Mouse (Mus musculus) embryonic facial prominence, embryonic 10.5 days (tissue): Measurements from ENCODE around the gene Myo1h. TPM values are rescaled to one million over a fixed set of nuclear protein-coding genes. Genes with fewer than 3 reads are reported as not detected.

Experiments used
- DNase-seq: peaks from one replicate; pipeline ENCODE4 v3.0.0-alpha.2; 2017; ENCODE audit warnings: low spot score
- H3K27ac ChIP-seq: fragments of 300-500 bp; sonication (generic); replicated peaks from 2 replicates; pipeline ENCODE4 v1.5.1; 2016; ENCODE audit warnings: mild to moderate bottlenecking
- H3K27me3 ChIP-seq: fragments of 300-500 bp; sonication (generic); replicated peaks from 2 replicates; pipeline ENCODE4 v1.6.1; 2016; ENCODE audit warnings: low read depth, mild to moderate bottlenecking; ENCODE audit not compliant: poor library complexity, severe bottlenecking
- H3K36me3 ChIP-seq: fragments of 300-500 bp; sonication (generic); replicated peaks from 2 replicates; pipeline ENCODE4 v1.6.1; 2016; ENCODE audit warnings: mild to moderate bottlenecking, moderate library complexity
- H3K4me1 ChIP-seq: fragments of 300-500 bp; sonication (generic); 2 replicates; pipeline ENCODE4 v1.6.1; 2016
- H3K4me3 ChIP-seq: fragments of 300-500 bp; sonication (generic); 2 replicates; pipeline ENCODE4 v1.5.1; 2016; ENCODE audit warnings: mild to moderate bottlenecking, moderate library complexity
- H3K9me3 ChIP-seq: fragments of 300-500 bp; sonication (generic); 2 replicates; pipeline ENCODE4 v1.6.1; 2016; ENCODE audit warnings: mild to moderate bottlenecking
- WGBS: fragments of 180-500 bp; shearing (Covaris S2); methylation state at CpG from one replicate; pipeline ENCODE4 v1.1.7; 2016; 5-methylcytosine and 5-hydroxymethylcytosine counted together
- polyA plus RNA-seq: library from polyadenylated mRNA; unstranded; fragments of >200 nt; fragmentation: Nextera tagmentation; extraction: Ambion mirVana; gene quantifications from 2 replicates; pipeline ENCODE4 v1.2.1, GENCODE M21; 2016

Gene Myo1h
- polyA plus RNA-seq, 1 experiment from 2014 or later, result 1.2 TPM

DNA sequence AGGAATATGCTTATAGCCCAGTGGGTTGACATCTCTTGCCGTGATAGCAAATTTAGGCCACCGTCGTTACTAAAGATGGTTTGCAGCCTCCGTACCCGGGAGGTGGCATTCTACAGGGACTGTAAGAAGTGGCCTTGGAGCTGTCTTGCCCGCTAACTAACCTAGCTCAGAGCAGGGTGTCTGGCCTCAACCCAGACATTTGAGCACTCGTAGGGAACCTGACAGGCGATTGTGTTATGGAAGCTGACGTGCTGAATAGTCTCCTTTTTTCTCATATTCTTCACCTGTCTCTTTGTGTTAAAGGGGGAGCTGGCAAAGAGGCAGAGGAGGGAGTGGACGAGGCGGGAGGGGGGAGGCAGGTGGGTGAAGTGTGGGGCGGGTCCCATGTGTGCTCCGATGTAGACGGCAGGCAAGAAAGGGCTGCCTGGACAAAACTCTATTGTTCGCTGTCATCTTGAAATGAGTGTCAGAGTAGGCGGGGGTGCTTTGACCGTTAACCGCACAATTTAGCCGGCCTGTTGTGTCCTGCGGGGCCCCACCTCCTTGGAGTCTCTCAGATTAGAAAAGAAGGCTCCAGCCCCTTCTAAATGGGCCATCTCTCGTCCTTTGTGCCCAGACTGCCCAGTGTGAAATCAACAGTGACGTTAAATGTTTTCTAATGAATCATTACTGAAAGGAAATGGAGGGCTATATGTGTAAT is 10.3 kb downstream of the Myo1h start:
- peaks cover 30% of the 10 kb centered on the region for H3K4me1 ChIP-seq
- H3K4me3 ChIP-seq, result no peak overlapping the region
- DNase-seq, result peak; percentile 40
- peaks cover 68% of the 10 kb centered on the region for H3K27me3 ChIP-seq
- no peak overlapping the region for H3K27ac ChIP-seq
- no peaks in the 10 kb centered on the region for H3K36me3 ChIP-seq
- no peaks in the 10 kb centered on the region for H3K9me3 ChIP-seq
- 58% methylated on average over 22 of the region's 22 CpGs for WGBS

DNA sequence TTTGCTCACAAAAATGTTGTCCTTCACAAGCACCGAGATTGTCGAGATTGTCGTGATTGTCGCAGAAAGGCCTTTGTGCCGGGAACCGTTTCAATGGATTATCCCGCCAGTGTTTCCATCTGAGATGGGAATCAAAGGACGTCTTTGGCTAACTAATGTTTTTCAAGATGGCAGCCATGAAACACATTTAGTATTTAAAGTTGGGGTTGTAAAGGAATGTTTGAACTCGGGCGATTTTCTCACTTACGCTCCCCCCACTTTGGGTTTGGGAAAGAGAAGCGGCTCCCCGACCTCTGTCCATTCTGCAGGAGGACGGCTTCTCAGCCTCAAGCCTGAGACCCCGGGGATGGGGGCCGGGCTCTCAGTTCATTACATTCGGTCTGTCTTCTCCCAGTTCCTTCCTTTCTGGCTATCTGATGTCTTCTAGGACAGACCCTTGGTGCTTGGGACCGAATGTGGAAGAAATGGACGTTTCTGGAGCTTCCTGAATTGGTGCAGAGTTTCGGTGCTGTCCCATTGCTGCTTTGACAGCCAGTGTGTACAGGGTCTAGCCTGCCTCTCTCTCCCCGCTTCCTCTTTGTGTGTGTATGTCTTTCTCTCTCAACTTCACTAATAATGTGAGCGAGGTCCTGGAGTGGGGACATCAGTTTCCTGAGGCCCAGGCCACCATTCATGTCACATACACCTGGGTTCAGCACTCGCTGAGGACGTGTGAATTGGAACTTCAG is 11.1 kb downstream of the Myo1h start:
- no peak overlapping the region for H3K4me3 ChIP-seq
- DNase-seq, result no peak
- 76% methylated on average over 24 of the region's 24 CpGs for WGBS
- peaks cover 30% of the 10 kb centered on the region for H3K4me1 ChIP-seq
- H3K27ac ChIP-seq, result 0 out of 2 replicates have a peak overlapping the region, but pooled peaks have one; percentile 42
- no peaks in the 10 kb centered on the region for H3K36me3 ChIP-seq
- H3K9me3 ChIP-seq, result no peaks in the 10 kb centered on the region
- peaks cover 65% of the 10 kb centered on the region for H3K27me3 ChIP-seq

DNA sequence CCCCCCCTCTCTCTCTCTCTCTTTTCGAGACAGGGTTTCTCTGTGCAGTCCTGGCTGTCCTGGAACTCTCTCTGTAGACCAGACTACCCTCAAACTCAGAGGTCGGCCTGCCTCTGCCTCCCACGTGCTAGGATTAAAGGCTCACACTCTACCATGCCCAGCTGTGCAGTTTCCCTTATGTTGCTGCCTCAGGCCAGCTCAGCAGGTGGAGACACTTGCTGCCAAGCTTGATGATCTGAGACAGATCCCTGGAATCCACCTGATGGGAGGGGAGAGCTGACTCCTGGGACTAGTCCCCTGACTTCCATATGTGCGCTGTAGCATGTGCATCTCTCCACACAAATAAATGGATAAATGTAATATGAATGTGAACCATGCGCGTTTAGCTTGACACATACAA is 14.2 kb downstream of the Myo1h start:
- Histone ChIP-seq H3K27ac (no peak overlapping the region), H3K4me1 (peaks cover 24% of the 10 kb centered on the region), H3K27me3 (peaks cover 50% of the 10 kb centered on the region), H3K4me3 (no peak overlapping the region), H3K36me3 (no peaks in the 10 kb centered on the region), H3K9me3 (no peaks in the 10 kb centered on the region)
- 79% methylated on average over 6 of the region's 6 CpGs for WGBS
- no peak for DNase-seq

DNA sequence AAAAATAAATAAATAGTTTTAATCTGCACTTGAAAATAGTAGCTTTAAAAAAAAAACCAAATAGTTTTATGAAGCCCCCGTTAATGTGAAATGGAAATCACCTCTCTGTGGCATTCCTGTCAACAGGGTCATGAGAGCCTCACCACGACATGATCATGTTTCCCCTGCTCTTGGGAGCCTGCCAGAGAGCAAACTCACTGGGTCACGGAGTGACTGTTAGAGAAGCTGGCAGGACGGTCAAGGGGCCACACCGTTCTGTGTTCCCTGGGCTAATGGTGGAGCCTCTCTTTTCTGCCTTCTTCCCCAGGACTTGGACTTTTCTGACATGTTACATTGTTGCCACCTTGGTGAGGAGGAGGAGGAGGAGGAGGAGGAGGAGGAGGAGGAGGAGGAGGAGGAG is 17.5 kb downstream of the Myo1h start:
- Histone ChIP-seq H3K36me3 (no peaks in the 10 kb centered on the region), H3K9me3 (no peaks in the 10 kb centered on the region), H3K27ac (no peak overlapping the region), H3K27me3 (peaks cover 35% of the 10 kb centered on the region), H3K4me1 (peaks cover 6% of the 10 kb centered on the region), H3K4me3 (no peak overlapping the region)
- WGBS, result 73% methylated on average over 5 of the region's 5 CpGs
- DNase-seq, result no peak

DNA sequence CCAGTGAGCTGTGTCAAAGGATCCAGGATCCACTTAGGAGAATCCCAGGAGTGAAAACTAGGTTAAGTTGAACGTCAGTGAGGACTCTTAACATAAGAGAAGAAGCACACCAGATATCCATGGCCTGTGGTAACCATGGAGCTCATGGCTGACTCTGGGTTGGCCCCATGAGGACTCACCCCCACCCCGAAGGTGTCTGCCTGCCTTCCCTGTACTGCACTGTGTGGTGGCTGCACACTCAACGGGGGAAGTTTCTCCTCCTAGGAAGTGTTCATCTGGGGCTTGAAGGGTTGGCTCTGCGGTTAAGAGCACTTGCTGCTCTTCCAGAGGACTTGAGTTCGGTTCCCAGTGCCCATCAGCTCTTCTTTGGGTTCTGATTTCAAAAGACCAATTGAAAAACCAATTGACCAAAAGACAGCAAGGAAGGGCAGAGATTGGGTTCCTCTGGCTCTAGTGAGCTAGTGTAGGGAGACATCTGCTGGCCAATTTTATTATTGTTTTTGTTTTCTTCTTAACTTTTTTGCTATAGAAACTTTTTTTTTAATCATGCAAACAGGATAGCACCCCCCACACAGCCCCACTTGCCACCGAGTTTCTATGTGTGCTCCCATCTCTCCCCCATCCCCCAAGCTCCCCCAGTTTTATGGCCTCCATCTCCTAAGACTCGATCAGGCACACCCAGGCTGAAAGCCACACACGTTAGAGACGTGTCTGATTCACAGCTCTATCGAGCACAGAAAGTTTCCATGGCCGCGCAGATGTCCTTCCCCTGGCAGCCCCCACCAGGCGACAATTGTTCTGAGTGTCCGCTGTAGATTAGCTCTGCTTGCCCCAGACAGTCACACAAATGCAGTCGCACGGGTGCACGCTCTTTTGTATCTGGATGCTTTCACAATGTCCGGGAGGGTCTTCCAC is 20.1 kb downstream of the Myo1h start:
- Histone ChIP-seq H3K27me3 (peaks cover 16% of the 10 kb centered on the region), H3K36me3 (no peaks in the 10 kb centered on the region), H3K9me3 (no peaks in the 10 kb centered on the region), H3K4me1 (peaks cover 6% of the 10 kb centered on the region), H3K4me3 (no peak overlapping the region), H3K27ac (no peak overlapping the region)
- WGBS, result 58% methylated on average over 18 of the region's 18 CpGs
- DNase-seq, result no peak

DNA sequence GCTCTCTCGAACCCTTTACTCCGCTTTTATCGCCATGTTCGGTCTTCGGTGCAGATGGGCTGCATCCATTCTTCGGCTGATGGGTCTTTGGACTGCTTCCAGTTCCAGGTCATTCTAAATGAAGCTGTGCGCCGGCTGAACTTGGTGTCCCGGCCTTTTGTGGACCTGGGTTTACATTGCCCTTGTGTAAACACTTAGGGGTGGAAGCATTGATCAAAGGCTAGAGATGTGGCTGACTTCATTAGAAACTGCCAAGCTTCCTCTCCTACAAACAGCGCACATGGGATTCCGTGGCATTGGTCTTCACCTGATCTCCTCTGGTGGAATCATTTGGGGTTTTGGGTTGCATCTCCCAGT is 20.7 kb downstream of the Myo1h start:
- no peak for DNase-seq
- H3K4me1 ChIP-seq, result peaks cover 6% of the 10 kb centered on the region
- no peak overlapping the region for H3K4me3 ChIP-seq
- no peak overlapping the region for H3K27ac ChIP-seq
- no peaks in the 10 kb centered on the region for H3K36me3 ChIP-seq
- 73% methylated on average over 11 of the region's 11 CpGs for WGBS
- H3K9me3 ChIP-seq, result no peaks in the 10 kb centered on the region
- H3K27me3 ChIP-seq, result peaks cover 16% of the 10 kb centered on the region

DNA sequence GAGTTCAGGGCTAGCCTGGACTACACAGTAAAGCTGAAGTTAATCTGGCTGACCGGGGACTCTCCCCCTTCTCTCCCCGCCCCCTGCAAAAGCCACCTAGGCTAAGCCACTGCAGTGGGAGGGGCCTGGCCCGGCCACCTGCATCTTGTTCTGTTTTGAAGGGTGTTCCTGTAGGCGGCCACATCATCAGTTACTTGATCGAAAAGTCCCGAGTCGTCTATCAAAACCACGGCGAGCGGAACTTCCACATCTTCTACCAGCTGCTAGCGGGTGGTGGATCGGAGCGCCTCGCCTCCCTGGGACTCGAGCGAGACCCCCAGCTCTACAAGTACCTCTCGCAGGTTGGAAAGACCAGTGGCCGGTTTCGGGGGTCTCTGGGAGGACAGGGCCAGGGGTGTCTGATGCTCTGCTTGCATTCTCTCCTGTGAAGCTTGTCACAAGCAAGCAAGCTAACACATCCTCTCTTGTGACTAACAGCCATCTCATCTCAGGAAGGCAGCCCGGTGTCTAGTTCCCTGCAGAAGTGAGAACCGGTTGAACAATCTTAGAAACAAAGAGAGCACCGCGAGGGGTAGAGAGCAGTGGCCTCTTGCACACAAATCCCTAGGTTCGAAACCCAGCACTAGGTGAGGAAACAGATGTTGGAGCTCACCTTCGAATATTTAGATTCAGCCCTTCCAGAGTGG is 34.3 kb downstream of the Myo1h start:
- no peaks in the 10 kb centered on the region for H3K36me3 ChIP-seq
- no peaks in the 10 kb centered on the region; the same call in 1 of the 2 replicates for H3K27me3 ChIP-seq
- WGBS, result 58% methylated on average over 25 of the region's 25 CpGs
- H3K4me1 ChIP-seq, result peaks cover 12% of the 10 kb centered on the region
- H3K9me3 ChIP-seq, result no peaks in the 10 kb centered on the region
- H3K4me3 ChIP-seq, result no peak overlapping the region
- DNase-seq, result no peak
- no peak overlapping the region for H3K27ac ChIP-seq

DNA sequence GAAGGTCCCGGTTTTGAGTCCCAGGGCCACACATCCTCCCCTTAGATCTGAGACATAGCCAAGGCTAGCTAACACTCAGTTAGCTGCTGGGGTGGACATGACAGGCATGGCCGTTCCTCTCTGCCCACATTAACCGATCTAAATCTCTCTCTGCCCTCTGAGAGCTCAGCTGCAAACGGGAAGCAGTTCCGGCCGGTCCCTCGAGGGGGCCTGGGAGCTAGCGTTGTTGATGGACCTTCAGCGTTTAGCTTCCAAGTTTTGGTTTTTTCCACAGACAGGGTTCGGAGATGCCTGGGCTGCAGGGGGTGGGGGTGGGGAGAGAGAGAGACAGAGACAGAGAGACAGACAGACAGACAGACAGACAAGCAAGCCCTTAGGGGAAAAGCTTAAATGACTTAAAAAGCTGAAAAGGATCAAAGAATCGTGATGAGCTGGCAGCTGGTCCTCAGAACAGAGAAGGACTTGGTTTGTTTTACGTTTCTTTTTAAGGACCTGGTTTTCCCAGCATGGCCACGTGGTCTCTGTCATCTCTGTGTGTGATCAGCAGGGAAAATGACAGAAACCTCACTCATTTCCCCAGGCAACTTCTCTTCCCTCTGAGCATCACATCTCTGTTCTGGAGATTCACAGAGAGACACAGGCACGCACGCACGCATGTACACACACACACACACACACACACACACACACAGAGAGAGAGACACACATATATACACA is 35.0 kb downstream of the Myo1h start:
- peak overlapping the region; percentile 21; the same call in 1 of the 2 replicates for H3K4me3 ChIP-seq

DNA sequence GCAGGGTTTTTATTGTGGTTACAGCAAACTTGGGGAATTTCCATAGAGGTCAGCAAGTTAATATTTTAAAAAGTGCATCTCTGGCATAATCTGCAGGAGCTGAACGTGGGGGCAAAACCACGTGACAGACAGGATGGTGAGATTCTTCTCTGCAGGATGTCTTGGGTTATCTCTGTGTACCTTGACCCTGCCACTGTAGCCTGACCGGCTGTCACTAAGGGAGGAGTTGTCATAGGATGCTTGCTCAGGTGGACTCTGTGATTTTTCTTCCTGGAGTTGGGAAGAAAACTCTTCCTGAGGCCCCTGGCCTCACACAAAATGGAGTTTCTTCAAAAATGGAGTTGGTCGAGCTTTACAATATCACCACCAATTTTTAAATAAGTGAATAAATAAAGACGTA is 54.0 kb downstream of the Myo1h start:
- H3K9me3 ChIP-seq, result no peaks in the 10 kb centered on the region
- no peaks in the 10 kb centered on the region for H3K36me3 ChIP-seq
- no peak for DNase-seq
- H3K4me3 ChIP-seq, result no peak overlapping the region
- H3K27ac ChIP-seq, result no peak overlapping the region
- peaks cover 3% of the 10 kb centered on the region; the same call in 1 of the 2 replicates for H3K27me3 ChIP-seq
- WGBS, result 85% methylated on average over 5 of the region's 5 CpGs
- H3K4me1 ChIP-seq, result peaks cover 9% of the 10 kb centered on the region; the same call in 1 of the 2 replicates

More for the DNA sequence above, 35.0 kb downstream of the Myo1h start:
- peak; percentile 79 for DNase-seq
- H3K36me3 ChIP-seq, result no peaks in the 10 kb centered on the region
- H3K9me3 ChIP-seq, result no peaks in the 10 kb centered on the region
- no peaks in the 10 kb centered on the region; the same call in 1 of the 2 replicates for H3K27me3 ChIP-seq
- H3K4me1 ChIP-seq, result peaks cover 12% of the 10 kb centered on the region
- H3K27ac ChIP-seq, result no peak overlapping the region; the same call in 1 of the 2 replicates
- 21% methylated on average over 16 of the region's 16 CpGs for WGBS

DNA sequence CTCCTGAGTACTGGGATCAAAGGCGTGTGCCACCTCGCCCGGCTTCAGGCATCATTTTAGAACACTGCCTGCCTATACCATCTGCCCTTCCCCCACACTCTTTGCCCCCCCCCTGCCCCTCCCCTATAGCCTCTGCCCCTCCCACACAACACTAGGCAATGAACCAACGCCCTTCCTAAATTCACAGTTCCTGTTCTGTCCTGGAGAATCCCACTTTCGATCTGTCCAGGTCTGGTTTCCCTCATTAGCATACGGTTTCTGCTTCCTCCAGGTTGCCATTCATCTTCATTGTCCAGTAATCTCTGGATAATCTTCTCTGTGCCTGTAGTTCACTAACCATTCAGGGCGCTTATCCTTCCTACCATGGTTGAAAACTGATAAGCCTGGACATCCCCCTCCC is 54.6 kb downstream of the Myo1h start:
- Histone ChIP-seq H3K27ac (no peak overlapping the region), H3K4me1 (peaks cover 10% of the 10 kb centered on the region; the same call in 1 of the 2 replicates), H3K9me3 (no peaks in the 10 kb centered on the region), H3K27me3 (peaks cover 3% of the 10 kb centered on the region; the same call in 1 of the 2 replicates), H3K36me3 (no peaks in the 10 kb centered on the region), H3K4me3 (no peak overlapping the region)
- 88% methylated on average over 7 of the region's 7 CpGs for WGBS
- no peak for DNase-seq

DNA sequence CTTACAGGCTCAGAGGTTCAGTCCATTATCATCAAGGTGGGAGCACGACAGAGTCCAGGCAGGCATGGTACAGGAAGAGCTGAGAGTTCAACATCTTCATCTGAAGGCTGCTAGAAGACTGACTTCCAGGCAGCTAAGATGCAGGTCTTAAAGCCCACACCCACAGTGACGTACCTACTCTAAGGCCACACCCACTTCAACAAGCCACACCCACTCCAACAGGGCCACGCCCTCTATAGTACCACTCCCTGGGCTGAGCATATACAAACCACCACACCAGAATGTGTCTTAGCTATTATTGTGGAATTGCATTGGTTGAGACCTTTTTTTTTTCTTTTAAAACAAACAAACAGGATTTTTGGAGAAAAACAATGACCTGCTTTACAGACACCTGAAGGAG is 56.6 kb downstream of the Myo1h start:
- WGBS, result 63% methylated on average over 3 of the region's 3 CpGs
- Histone ChIP-seq H3K36me3 (no peaks in the 10 kb centered on the region), H3K4me3 (no peak overlapping the region), H3K27ac (no peak overlapping the region), H3K9me3 (no peaks in the 10 kb centered on the region), H3K4me1 (peaks cover 10% of the 10 kb centered on the region; the same call in 1 of the 2 replicates), H3K27me3 (no peaks in the 10 kb centered on the region)
- no peak for DNase-seq
